Mouse (Mus musculus): Measurements from ENCODE around the gene Glra1. TPM values are rescaled to one million over a fixed set of nuclear protein-coding genes. Genes with fewer than 3 reads are reported as not detected.
A peak's percentile ranks its signal among the peaks of the same experiment; 100 is the strongest.
"Not testable (repeated sequence)": the region's sequence is repeated elsewhere in the genome, so short reads cannot be mapped to it uniquely, and the experiment has no call there.

Gene Glra1
- total RNA-seq (2021) = not detected
- long read RNA-seq, experiment 1 = 0 reads
- long read RNA-seq, experiment 2 = 0 reads

GRCm38 (mm10) chr11:55607808-55608523 lies at the start of gene Glra1:
TSS of gene Glra1 (minus strand) at chr11:55608198.
- peak; percentile 81 for DNase-seq

- no peak for DNase-seq
These were observed 29.0 kb upstream of the Glra1 start for GRCm38 (mm10) chr11:55636961-55637360.

- no peak for DNase-seq
These were observed 25.9 kb upstream of the Glra1 start for GRCm38 (mm10) chr11:55633901-55634300.

- DNase-seq = not testable (repeated sequence)
These were observed 6.6 kb upstream of the Glra1 start for GRCm38 (mm10) chr11:55614631-55615030.

- DNase-seq = no peak
These were observed 524 bp upstream of the Glra1 start for GRCm38 (mm10) chr11:55608524-55608920.

- DNase-seq = peak; percentile 5
These were observed 761 bp downstream of the Glra1 start for GRCm38 (mm10) chr11:55607066-55607807.

- DNase-seq = no peak
These were observed 6.4 kb downstream of the Glra1 start for GRCm38 (mm10) chr11:55601447-55602065.

GRCm38 (mm10) chr11:55595726-55596125 lies 12.3 kb downstream of the Glra1 start:
- DNase-seq = no peak

- no peak for DNase-seq
These were observed 13.6 kb downstream of the Glra1 start for GRCm38 (mm10) chr11:55594411-55594810.

- DNase-seq = no peak
These were observed 16.8 kb downstream of the Glra1 start for GRCm38 (mm10) chr11:55591194-55591593.

- DNase-seq = no peak
These were observed 18.4 kb downstream of the Glra1 start for GRCm38 (mm10) chr11:55589376-55590167.

GRCm38 (mm10) chr11:55574397-55574796 lies 33.6 kb downstream of the Glra1 start:
- DNase-seq = no peak

GRCm38 (mm10) chr11:55571144-55571543 lies 36.9 kb downstream of the Glra1 start:
- DNase-seq = peak; percentile 8

GRCm38 (mm10) chr11:55566309-55567099 lies 41.5 kb downstream of the Glra1 start:
- no peak for DNase-seq

GRCm38 (mm10) chr11:55545690-55546089 lies 62.3 kb downstream of the Glra1 start:
- DNase-seq = no peak

GRCm38 (mm10) chr11:55542671-55543070 lies 65.3 kb downstream of the Glra1 start:
- DNase-seq = no peak

GRCm38 (mm10) chr11:55542128-55542527 lies 65.9 kb downstream of the Glra1 start:
- no peak for DNase-seq

- DNase-seq = no peak
These were observed 73.2 kb downstream of the Glra1 start for GRCm38 (mm10) chr11:55534766-55535165.

GRCm38 (mm10) chr11:55533378-55533777 lies 74.6 kb downstream of the Glra1 start:
- DNase-seq = peak; percentile 26

- DNase-seq = no peak
These were observed 77.3 kb downstream of the Glra1 start for GRCm38 (mm10) chr11:55530741-55531140.

Data from gastrocnemius, postnatal 10 days (tissue).